Mouse (Mus musculus): ENCODE measurements around the gene Bank1. TPM values are rescaled to one million over a fixed set of nuclear protein-coding genes. Genes with fewer than 3 reads are reported as not detected.
"Not testable (repeated sequence)": the region's sequence is repeated elsewhere in the genome, so short reads cannot be mapped to it uniquely, and the experiment has no call there.

The Bank1 gene
- polyA plus RNA-seq, 1 experiment, result 0.01 TPM

GRCm38 (mm10) chr3:136330043-136330442, 4.2 kb upstream of the Bank1 start:
- H3K9me3 ChIP-seq (ENCODE audit: control insufficient read depth, low read length), result no peaks in the 10 kb centered on the region
- TF ChIP-seq GATA1 (IDR thresholded peaks at IDR 0.05; ENCODE audit: low read length) (no peak), TAL1 (IDR thresholded peaks at IDR 0.05; ENCODE audit: low read length) (no peak)
- no peak overlapping the region for H3K4me3 ChIP-seq (replicated peaks)
- no peaks in the 10 kb centered on the region for H3K27me3 ChIP-seq (ENCODE audit: control insufficient read depth)
- H3K4me1 ChIP-seq (ENCODE audit: control insufficient read depth), result no peaks in the 10 kb centered on the region
- no peaks in the 10 kb centered on the region for H3K36me3 ChIP-seq (ENCODE audit: control insufficient read depth)

DNA sequence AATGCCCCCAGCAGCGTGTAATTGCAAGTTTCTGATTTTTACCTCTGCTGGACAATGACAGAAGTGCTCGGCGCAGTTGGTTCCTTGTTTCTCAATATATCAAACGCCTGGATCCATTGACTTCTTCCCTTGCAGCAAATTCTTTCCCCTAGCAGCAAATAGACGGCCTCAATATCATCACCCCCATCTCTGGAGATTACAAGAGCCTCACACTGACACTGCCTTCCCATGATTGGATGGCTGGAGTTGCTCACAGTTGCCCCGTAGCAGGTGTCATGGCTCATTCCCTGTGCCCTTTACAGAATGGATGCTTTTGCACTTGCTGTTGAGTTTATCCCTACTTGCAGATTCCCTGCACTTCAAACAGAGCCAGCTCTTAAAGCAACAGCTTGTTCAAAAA, 3.3 kb upstream of the Bank1 start:
- Histone ChIP-seq H3K27me3 (ENCODE audit: control insufficient read depth) (no peaks in the 10 kb centered on the region), H3K4me3 (replicated peaks) (no peak overlapping the region), H3K4me1 (ENCODE audit: control insufficient read depth) (no peaks in the 10 kb centered on the region), H3K36me3 (ENCODE audit: control insufficient read depth) (no peaks in the 10 kb centered on the region), H3K9me3 (ENCODE audit: control insufficient read depth, low read length) (no peaks in the 10 kb centered on the region)
- TF ChIP-seq GATA1 (IDR thresholded peaks at IDR 0.05; ENCODE audit: low read length), result no peak

GRCm38 (mm10) chr3:136324716-136325115, 1.1 kb downstream of the Bank1 start:
- H3K4me3 ChIP-seq (replicated peaks); H3K4me1 ChIP-seq (ENCODE audit: control insufficient read depth); H3K36me3 ChIP-seq (ENCODE audit: control insufficient read depth); H3K27me3 ChIP-seq (ENCODE audit: control insufficient read depth); H3K9me3 ChIP-seq (ENCODE audit: control insufficient read depth, low read length): not testable (repeated sequence)

- no peaks in the 10 kb centered on the region for H3K27me3 ChIP-seq (ENCODE audit: control insufficient read depth)
- no peak overlapping the region for H3K4me3 ChIP-seq (replicated peaks)
- no peaks in the 10 kb centered on the region for H3K36me3 ChIP-seq (ENCODE audit: control insufficient read depth)
- no peaks in the 10 kb centered on the region for H3K4me1 ChIP-seq (ENCODE audit: control insufficient read depth)
- no peaks in the 10 kb centered on the region for H3K9me3 ChIP-seq (ENCODE audit: control insufficient read depth, low read length)
- TF ChIP-seq GATA1 (IDR thresholded peaks at IDR 0.05; ENCODE audit: low read length), result no peak
- no peak for TF ChIP-seq TAL1 (IDR thresholded peaks at IDR 0.05; ENCODE audit: low read length)
Observed at GRCm38 (mm10) chr3:136321936-136322335, 3.9 kb downstream of the Bank1 start.

DNA sequence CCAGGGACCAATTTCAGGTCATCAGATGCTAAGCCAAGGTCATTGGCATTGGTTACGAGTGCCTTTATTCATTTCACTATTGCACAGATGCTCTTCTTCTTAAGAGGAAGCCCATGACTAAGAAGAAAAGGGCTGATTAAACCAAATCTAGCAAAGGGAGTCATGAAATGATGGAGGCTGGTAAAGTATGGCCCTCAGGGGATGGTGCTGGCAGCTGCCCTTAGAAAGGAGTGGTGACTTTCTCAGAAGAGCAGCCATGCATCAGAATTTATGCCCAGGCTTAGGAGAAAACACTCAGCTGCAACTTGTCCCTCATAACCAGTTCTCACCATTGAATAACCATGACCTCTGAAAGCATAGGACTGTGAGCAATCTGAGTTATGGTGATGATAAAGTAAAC, 17.4 kb downstream of the Bank1 start:
- Histone ChIP-seq H3K4me3 (replicated peaks) (no peak overlapping the region), H3K36me3 (ENCODE audit: control insufficient read depth) (no peaks in the 10 kb centered on the region), H3K9me3 (ENCODE audit: control insufficient read depth, low read length) (no peaks in the 10 kb centered on the region), H3K4me1 (ENCODE audit: control insufficient read depth) (no peaks in the 10 kb centered on the region), H3K27me3 (ENCODE audit: control insufficient read depth) (no peaks in the 10 kb centered on the region)
- no peak for TF ChIP-seq TAL1 (IDR thresholded peaks at IDR 0.05; ENCODE audit: low read length)

- Histone ChIP-seq H3K9me3 (ENCODE audit: control insufficient read depth, low read length) (no peaks in the 10 kb centered on the region), H3K27me3 (ENCODE audit: control insufficient read depth) (no peaks in the 10 kb centered on the region), H3K4me1 (ENCODE audit: control insufficient read depth) (no peaks in the 10 kb centered on the region), H3K36me3 (ENCODE audit: control insufficient read depth) (no peaks in the 10 kb centered on the region), H3K4me3 (replicated peaks) (no peak overlapping the region)
- TF ChIP-seq GATA1 (IDR thresholded peaks at IDR 0.05; ENCODE audit: low read length) (no peak), TAL1 (IDR thresholded peaks at IDR 0.05; ENCODE audit: low read length) (no peak)
Observed at GRCm38 (mm10) chr3:136306564-136307158, 19.2 kb downstream of the Bank1 start.

- Histone ChIP-seq H3K4me3 (replicated peaks) (no peak overlapping the region), H3K9me3 (ENCODE audit: control insufficient read depth, low read length) (no peaks in the 10 kb centered on the region), H3K4me1 (ENCODE audit: control insufficient read depth) (no peaks in the 10 kb centered on the region), H3K36me3 (ENCODE audit: control insufficient read depth) (no peaks in the 10 kb centered on the region), H3K27me3 (ENCODE audit: control insufficient read depth) (no peaks in the 10 kb centered on the region)
- TF ChIP-seq TAL1 (IDR thresholded peaks at IDR 0.05; ENCODE audit: low read length), result no peak
- no peak for TF ChIP-seq GATA1 (IDR thresholded peaks at IDR 0.05; ENCODE audit: low read length)
Observed at GRCm38 (mm10) chr3:136302541-136302940, 23.3 kb downstream of the Bank1 start.

- not testable (repeated sequence) for H3K27me3 ChIP-seq (ENCODE audit: control insufficient read depth); H3K4me3 ChIP-seq (replicated peaks); H3K9me3 ChIP-seq (ENCODE audit: control insufficient read depth, low read length); H3K36me3 ChIP-seq (ENCODE audit: control insufficient read depth); H3K4me1 ChIP-seq (ENCODE audit: control insufficient read depth)
Observed at GRCm38 (mm10) chr3:136300810-136301209, 25.1 kb downstream of the Bank1 start.

DNA sequence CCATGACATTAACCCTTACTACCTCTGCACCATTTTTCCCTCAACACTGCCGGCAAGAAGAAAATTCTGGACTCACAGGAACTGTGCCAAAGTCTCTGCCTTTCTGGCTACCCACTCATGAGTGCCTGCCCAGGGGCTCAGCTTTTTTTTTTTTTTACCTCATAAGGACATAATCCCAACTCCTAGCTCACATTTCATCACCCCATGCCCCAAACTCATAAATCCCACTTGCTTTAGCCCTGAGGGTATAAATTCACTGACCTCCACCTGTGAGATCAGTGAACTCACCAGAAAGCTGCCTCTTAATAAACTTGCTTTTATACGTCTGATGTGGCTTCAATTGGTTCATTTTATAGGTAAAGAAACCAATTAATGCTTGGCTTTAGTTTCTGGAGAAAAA, 28.5 kb downstream of the Bank1 start:
- Histone ChIP-seq H3K27me3 (ENCODE audit: control insufficient read depth) (no peaks in the 10 kb centered on the region), H3K36me3 (ENCODE audit: control insufficient read depth) (no peaks in the 10 kb centered on the region), H3K4me3 (replicated peaks) (no peak overlapping the region), H3K9me3 (ENCODE audit: control insufficient read depth, low read length) (0 out of 2 replicates have a peak, but pooled peaks cover 2% of the 10 kb centered on the region), H3K4me1 (ENCODE audit: control insufficient read depth) (no peaks in the 10 kb centered on the region)
- TF ChIP-seq TAL1 (IDR thresholded peaks at IDR 0.05; ENCODE audit: low read length), result no peak
- no peak for TF ChIP-seq GATA1 (IDR thresholded peaks at IDR 0.05; ENCODE audit: low read length)

GRCm38 (mm10) chr3:136295250-136295649, 30.6 kb downstream of the Bank1 start:
- H3K9me3 ChIP-seq (ENCODE audit: control insufficient read depth, low read length), result 0 out of 2 replicates have a peak, but pooled peaks cover 2% of the 10 kb centered on the region
- H3K36me3 ChIP-seq (ENCODE audit: control insufficient read depth), result no peaks in the 10 kb centered on the region
- H3K27me3 ChIP-seq (ENCODE audit: control insufficient read depth), result no peaks in the 10 kb centered on the region
- no peak overlapping the region for H3K4me3 ChIP-seq (replicated peaks)
- TF ChIP-seq TAL1 (IDR thresholded peaks at IDR 0.05; ENCODE audit: low read length), result no peak
- TF ChIP-seq GATA1 (IDR thresholded peaks at IDR 0.05; ENCODE audit: low read length), result no peak
- H3K4me1 ChIP-seq (ENCODE audit: control insufficient read depth), result no peaks in the 10 kb centered on the region

All from erythroblast, embryonic 14.5 days (primary cell).